Mouse (Mus musculus): Measurements from ENCODE around the gene Gfod1.

Gene Gfod1

DNA sequence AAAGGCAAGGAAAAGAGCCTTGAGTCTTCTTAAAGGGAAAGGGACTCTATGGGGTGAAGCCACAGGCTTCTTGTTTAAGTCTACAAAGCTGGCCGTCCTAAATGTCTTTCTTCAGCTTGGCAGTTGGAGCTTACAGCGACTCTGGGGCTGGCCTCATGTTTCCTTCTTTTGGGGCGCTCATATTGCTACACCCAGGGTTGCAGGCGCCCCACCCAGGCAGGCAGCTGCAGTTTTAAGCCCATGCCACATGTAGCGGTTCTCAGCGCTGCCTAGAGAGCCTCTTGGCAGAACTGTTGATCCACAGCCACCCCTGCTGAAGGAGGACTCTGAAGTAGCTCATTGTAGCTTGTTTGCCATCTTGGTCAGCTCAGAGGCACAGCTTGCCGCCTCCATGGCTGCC lies 104.7 kb downstream of the Gfod1 start:
- no peak for DNase-seq

DNA sequence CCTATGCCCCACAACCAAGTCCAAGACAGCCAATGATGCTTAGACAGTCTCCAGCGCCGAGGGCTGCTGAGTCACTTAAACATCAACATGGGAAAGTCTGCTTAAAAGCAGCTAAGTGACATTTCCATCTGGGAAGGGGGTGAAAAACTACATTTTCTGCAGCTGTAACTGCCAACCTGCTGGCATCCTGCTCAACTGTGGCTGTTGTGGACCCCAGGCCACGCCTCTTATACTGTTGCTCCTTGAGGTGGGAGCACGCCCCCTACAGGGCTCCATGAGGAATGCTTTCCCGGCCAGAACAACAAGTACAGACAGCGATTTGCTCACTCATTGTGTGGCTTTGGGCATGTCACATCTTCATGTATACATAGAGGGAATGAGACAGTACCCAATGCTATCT lies 106.8 kb downstream of the Gfod1 start:
- no peak for DNase-seq

DNA sequence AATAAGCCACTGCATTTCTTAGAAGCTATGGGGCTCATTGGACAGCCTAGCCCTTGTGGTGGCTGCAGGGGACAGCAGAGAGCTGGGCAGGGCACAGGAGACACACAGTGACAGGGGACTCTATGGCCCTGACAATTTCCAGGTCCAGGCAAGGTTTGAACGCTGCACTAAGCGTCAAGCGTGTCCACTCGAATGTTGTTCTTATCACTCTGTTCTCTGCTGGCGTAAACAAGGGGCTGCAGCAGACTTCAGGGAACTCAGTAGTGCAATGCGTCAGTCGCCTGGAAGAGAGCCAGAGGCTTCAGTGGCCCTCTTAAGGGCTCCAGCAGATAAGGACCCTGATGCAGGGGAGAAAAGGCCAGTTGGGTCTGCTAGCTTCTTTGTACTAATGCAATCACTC lies 108.0 kb downstream of the Gfod1 start:
- DNase-seq, result no peak

DNA sequence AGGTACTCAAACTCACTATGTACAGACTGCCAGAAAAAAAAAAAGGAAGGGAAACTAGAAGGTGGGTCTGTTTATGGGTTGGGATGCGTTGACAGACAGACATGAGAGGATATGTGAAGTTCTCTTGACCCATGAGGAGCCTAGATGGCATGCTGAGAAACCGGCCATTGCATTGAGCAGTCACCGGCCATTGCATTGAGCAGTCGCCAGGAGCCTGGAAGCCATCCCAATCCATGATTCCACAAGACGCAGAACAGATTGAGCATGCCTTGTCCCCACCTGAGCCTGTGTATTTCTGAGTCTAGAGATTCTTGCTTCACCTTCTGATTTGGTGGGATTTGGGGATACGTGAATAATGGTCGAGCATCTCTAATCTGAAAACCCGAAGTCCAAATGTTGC lies 110.0 kb downstream of the Gfod1 start:
- no peak for DNase-seq

DNA sequence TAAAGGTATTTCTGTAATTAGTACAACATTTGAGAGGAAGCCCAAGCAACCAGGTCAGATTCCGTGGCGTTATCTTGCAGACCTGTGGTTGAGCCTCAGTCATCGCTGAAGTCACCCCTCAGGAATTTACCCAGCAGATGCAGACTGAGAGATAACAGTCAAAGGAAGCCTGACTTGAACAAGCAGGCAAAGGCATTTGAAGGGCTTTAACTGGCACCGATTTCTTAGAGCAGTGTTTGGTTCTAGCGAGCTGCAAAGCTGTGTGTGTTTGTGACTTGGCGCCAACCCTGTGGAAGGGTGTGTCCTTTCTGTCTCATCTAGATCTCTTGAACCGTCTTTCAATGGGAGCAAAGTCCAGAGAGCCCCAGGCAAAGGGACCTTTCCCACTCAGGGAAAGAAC lies 110.7 kb downstream of the Gfod1 start:
- no peak for DNase-seq

DNA sequence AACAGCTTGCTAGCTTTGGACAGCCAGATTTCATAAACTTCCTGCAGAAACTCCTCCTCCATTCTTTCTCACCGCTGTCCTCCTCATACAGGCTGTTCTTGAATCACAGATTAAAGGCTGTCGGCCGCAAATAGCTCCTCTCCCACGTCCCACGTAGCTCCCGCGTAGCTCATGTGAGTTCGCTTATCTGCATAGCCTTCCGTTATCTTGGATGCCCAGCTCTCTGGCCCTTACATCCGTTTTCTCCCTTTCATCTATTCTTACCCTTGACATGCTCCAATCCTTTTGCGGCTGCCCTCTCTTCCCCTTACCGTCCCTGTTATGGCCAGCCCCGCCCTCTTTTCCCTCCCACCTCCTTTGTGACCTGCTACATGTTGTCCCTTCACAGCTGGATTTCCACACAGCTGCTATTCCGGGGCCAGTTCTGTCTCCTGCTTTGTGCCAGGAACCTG lies 112.2 kb downstream of the Gfod1 start:
- DNase-seq, result no peak

DNA sequence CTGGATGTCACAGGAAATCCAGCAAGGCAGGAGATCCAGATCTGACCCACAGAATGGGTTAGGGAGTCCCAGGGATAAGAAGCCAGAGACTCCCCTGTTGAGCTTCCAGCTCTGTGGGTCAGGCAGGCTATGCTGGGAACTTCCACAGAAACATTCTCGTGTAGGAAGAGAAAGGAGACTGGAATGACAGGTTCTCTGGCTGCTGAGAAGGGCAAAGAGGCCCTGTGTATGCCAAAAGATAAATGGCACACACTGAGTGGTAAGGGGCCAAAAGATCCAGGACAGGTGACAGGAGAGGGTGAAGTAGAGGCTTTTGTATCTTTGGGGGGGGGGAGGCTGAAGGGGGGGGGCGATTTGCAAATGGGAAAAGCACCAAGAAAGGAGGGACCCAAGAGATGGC lies 112.7 kb downstream of the Gfod1 start:
- DNase-seq, result no peak

DNA sequence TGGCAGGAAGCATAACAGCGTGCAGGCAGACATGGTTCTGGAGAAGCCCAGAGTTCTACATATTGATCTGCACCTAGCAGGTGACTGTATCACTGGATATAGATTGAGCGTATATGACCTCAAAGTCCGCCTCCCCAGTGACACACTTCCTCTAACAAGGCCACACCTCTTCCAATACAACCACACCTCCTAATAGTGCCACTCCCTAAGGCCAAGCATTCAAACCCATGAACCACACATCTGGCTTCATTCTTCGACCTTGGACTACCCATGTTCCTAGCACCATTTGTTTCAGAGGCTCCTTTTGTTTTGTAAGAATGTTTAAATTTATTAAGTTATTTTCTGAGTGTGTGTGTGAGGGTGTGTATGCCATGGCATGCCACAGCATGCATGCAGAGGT lies 116.2 kb downstream of the Gfod1 start:
- no peak for DNase-seq

DNA sequence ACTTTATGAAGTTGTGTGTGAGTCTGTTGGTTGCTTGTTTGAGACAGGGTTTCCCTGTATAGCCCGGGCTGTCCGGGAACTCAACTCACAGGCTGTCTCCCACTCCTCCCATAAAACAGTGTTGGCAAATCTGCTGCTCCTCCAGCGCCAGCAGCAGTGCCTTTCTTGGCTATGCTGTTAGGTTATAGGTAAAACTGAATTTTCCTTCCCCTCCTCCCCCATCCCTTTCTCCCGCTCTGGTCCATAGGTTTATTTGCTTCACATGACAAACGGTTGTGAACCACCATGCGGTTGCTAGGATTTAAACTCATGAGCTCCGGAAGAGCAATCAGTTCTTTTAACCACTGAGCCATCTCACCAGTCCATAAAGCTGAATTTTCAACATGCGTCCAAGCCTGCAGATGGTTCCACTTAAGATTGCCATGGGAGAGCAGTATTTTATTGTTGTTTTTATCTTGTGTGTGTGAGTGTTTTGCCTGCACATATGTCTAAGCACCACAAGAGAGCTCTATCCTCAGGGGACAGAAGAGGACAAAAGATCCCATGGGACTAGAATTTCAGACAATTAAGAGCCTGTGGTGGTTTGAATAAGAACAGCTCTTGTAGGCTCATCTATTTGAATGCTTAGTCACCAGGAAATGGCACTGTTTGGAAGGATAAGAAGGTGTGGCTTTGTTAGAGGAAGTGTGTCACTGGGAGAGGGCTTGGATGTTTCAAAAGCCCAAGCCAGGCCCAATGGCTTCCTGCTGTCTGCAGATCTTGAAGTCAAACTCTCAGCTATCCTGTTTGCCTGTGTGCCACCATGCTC lies 120.5 kb downstream of the Gfod1 start:
- DNase-seq, result peak; percentile 35

DNA sequence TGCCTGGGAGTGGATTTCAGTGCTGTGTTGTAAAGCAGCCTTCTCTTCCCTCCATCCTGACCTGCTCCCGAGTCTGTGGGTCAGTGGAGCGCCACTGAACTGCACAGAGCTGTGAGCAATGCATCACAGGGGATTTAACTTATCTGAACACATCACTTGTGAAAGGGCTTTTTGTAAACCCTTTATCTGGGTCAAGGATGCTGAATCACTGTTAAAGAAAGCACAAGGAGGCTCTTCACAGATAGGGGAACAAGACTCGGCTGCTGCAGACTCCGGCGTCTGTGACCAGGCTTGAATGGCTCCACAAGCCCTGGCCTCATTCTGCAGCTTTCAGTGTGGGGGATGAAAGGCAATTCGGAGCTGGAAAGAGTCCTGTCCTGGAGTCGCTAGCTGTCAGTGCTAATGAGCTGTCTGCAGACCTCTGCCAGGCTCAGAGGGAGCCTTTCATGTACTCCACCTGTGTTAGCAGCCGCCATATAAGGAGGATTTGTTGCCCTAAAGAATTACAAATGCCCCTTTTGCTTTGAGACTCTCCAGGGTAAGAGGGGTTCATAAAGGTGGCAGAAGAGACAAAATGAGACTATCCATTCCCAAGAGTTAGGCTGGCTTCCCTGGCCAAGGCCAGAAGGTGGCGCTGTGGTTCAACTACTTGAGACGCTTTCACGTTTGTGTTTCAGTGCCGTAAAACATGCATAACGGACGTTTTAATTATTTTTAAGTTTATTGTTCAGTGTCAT lies 121.3 kb downstream of the Gfod1 start:
- DNase-seq, result peak; percentile 91

DNA sequence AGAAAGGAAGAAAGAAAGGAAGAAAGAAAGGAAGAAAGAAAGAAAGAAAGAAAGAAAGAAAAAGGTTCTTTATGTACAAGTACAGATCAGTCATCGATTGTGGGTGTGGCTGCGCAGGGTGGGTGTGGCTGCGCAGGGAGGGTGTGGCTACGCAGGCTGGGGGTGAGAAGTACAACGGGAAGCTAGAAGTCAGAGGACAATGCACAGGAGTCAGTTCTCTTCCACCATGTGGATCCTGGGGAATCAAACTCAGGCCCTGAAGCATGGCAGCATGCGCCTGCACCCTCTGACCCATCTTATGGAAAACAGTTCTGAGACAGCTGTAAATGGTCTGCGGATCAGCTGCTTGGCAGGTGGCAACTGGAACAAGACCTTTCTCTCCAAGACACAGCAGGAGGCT lies 122.9 kb downstream of the Gfod1 start:
- DNase-seq, result no peak

DNA sequence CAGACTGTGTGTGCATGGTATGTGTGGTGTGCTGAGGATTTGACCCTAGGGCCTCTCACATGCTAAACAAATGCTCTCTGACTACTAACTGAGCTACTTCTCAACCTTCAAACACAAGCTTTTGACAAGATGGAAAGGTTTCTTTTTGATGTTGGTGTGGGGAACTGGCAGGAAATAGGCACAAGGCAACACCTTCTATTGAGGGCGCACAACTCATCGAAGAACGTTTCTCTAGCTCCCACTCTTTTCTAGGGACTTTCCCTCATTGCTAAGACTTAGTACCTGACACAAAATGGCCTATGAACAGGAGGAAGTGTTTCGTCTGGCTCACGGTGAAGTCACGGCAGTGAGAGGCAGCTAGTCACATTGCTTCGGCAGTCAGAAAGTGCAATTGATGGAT lies 126.7 kb downstream of the Gfod1 start:
- no peak for DNase-seq

DNA sequence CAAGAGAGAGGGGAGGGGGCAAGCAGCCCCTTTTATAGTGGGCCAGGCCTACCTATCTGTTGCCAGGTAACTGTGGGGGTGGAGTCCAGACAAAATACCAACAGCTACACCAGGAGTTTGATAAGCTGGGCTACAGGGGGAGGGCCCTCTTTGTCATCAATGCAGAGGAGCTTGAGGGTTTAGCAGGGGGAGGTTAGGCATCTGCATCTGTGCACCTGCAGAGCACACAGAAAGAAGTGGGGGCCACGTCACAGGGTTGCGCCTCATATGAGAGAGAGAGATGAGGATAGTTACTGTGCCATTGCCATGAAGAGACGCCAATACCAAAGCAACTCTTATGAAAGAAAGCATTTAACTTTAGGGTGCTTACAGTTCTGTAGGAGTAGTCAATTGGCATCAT lies 127.3 kb downstream of the Gfod1 start:
- DNase-seq, result no peak

DNA sequence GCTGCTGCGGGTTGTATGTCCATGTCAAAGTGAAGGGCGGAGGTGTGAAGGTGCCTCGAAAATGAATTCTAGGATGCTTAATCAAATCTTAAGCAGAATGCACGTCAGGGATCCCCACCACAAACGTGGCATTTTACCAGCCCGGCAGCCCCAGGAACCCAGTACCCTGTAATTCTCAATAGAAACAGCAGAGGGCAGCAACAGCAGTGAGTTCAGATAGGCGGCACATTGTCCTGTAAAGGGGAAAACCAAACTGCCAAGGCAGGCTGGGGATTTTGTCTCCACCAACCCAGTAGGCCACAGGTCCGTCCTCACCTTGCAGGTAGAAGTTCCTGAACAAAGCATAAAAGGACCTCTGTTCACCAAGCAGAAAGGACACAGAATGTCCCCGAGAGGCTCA lies 130.7 kb downstream of the Gfod1 start:
- DNase-seq, result peak; percentile 83

DNA sequence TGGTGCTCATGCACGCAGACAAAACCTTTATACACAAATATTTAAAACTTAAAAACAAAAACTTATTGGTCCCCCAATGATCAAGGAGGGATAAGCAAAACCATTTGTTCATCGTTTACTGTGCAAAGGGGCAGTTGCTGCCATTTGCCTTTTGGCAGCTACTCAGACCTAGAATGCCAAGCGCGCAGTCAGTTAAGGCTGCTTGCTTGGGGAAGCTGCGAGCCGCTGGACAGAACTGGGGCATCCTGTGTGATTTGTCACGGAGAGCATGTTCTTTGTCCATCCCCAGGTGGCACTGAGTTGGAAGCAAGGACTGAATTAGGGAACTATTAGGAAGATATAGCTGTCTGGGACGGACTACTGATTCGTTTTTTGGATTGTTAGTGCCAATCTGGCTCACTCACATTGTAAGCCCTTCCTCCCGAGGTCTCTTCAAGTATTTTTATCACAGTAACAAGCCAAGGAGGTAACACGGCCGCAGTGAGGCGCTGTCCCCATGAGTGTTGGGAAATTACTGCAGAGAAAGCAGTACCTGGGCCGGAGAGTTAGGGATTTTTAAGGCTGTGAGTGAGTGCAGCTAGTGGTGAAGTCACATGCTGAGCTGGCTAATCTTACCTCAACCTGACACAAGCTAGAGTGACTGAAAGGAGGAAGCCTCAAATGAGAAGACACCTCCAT lies 131.8 kb downstream of the Gfod1 start:
- peak; percentile 34 for DNase-seq

DNA sequence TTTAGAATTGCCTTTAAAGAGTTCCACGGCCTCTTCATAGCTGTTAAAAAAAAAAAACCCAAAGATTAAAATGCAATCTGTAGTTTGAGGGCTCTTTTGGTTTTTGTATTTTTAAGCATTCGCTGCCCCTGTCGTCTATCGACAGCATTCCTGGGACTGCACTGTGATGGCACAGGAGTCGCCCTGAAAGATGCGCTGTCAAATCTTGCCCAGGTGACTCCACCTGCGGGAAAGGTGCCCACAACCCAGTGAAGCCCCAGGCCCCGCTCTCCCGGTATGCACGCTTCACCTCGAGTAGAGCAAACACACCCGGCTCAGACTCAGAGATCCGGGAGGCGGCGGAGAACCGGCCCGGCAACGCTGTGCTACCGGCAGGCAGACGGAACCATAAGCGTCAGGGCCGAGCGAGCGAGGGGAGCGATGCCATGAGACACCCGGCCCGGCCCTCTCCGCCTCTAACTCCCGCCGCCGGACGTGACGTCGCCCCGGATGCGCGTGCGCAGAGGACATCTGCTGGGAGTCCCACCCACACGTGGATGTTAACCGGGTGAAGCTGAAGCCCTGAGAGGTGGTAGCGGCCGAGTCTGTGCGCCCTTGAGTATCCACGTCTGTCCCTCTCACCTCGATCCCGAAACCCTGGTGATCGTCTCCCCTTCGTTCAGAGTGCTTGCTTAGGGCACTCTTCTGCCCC lies 132.8 kb downstream of the Gfod1 start, which contains the start of gene Tbc1d7:
Gene Tbc1d7 (minus strand): TSS at position 482 of the 691 bp plus-strand sequence.
- DNase-seq, result peak; percentile 99

DNA sequence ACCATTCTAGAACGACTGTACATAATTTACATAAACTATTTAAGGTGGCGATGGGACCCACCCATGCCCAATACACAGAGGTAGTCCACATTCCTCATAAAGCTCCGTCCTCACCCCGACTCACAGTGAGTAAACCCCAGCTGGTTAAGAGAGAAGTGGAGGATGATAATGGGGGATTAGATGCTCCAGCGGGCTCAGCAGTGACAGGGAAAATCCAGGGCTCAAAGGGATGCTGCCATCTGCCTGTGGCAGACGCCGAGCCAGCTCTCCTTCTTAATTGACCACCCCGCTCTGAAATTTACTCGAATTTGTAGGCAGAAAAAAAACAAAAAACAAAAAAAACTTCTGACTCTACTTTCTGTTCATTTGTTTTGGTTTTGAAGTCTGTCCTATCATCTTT lies 136.3 kb downstream of the Gfod1 start:
- no peak for DNase-seq

DNA sequence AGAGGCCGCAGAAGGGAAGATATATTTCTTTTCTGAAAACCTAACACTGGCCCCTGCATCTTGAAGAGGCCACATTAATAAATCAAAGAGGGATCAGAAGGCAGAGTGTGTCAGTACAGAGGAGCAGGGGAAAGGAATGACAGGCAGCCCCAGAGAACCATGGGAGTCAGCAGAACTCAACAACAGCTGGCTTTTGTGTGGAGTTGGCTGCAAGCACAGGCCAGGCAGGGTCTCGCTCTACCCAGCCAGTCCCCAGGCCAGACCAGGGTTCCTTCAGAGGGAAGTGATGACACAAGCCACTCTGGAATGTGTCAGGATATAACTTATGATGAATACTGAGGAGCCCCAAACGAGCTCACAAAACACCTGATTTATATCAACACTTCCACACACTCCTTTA lies 144.5 kb downstream of the Gfod1 start:
- peak; percentile 77 for DNase-seq

DNA sequence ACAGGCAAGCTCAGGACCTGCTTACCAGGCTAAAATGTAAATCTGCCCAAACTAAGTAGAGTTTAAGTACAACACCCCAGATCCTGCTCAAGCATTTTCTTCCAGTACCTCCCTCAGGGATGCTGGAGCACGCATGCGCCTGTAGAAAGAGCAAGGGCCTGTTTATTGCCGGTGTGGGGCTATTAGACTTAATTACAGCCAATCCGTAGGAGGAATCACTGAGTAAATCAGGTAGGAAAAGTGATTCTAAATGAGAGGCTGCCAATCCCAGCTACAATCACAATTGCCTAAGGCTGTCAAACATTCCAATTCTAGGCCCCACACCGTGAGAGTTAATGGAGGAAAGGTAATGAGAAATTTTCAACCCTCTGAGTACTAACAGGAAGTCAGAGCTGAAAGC lies 145.7 kb downstream of the Gfod1 start:
- DNase-seq, result peak; percentile 35

DNA sequence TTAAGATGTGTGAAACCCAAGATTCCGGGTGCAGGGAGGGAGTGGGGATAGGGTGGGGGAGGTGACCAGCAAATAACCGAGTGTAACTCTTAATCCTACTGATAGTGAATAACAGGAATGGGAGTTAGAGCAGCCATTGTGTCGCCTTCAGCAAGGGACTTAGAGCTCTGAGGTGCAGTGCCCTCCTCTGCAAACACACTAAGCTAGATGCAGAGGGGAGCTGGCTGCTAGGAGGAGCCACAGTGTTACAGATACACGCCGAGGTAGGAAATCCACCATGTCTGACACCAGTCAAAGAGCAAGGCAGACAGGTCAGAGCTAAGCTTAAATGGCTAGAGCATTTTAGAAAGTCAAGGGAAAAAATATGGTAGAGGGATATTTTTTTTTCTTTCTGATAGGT lies 146.6 kb downstream of the Gfod1 start:
- DNase-seq, result no peak

DNA sequence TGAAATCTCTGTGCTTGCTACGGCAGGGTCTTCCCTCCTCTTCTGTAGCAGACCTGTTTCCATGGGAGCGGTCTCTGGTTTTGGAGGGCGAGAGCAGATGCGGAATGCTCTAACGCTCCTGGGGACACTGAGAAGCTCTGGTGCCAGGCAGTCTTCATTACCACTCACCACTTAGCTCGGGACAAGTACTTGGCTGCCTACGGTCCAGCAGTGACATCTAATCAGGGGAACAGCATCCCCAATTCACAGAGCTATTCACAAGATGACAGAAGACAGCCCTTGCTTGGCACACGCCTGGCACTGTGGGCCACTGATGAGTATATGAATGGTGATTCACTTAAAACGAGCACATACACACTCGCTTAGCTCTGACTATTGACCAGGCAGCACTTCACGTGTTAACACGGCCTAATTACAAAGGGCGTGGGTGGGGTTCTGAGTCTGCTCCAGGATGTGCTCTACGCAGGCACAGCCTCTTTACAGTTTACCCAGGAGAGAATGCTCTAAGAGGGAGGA lies 151.9 kb downstream of the Gfod1 start:
- DNase-seq, result no peak

DNA sequence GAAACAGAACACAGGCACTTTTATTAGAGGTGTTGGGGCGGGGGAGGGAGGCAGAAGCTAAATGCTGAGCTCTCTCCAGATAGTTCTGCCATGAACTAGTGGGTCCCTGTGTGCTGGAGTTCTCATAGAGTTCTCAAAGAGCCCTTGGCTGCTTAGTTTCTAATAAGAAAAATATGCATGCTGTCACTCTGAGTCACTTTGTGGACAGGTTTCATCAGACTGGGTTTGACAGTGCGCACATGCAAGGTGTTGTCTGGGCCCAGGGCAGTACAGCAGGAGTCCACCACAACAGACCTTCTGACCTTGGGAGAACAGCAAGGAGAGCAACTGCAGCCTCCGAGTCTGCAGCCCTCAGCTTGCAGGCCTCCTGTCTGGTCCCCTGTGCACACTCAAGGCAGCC lies 154.3 kb downstream of the Gfod1 start:
- no peak for DNase-seq

DNA sequence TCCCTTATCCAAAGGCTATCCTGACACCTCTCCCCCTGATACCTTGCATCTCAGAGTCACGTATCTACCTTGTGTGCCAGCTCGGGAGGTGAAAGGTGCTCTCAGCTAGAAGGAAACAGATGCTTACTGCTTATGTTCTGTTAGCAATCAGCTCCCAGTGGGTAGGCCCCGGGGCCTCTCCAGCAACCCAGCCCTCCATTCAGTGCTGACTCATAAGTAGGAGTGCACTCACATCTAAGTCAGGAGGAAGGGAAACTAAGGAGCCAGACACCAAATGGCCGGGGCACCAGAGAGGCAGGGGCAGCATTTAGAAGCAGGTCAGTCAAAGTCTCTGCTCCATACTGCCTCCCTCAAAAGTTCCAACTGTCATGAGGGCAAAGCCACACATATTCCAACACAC lies 155.3 kb downstream of the Gfod1 start:
- no peak for DNase-seq

All from kidney, postnatal 10 days (tissue).